Mouse (Mus musculus) liver, embryonic 12.5 days (tissue): ENCODE results near the gene Gm28778. TPM values are rescaled to one million over a fixed set of nuclear protein-coding genes. Genes with fewer than 3 reads are reported as not detected.
"Not testable (repeated sequence)": the region's sequence is repeated elsewhere in the genome, so short reads cannot be mapped to it uniquely, and the experiment has no call there.

ENCODE experiments used
- ATAC-seq: fragments of 200-750 bp; cut with Nextera tagmentation; 2 replicates; pipeline ENCODE4 v1.8.0; 2017; ENCODE audit warnings: moderate number of reproducible peaks, mild to moderate bottlenecking, moderate library complexity
- H3K27ac ChIP-seq: fragments of 300-500 bp; sonication (generic); 2 replicates; pipeline ENCODE4 v1.5.1; 2016; ENCODE audit warnings: mild to moderate bottlenecking
- H3K27me3 ChIP-seq: fragments of 300-500 bp; sonication (generic); replicated peaks from 2 replicates; pipeline ENCODE4 v1.6.1; 2016; ENCODE audit warnings: mild to moderate bottlenecking, moderate library complexity
- H3K36me3 ChIP-seq: fragments of 300-500 bp; sonication (generic); 2 replicates; pipeline ENCODE4 v1.6.1; 2016; ENCODE audit warnings: mild to moderate bottlenecking, moderate library complexity
- H3K4me1 ChIP-seq: fragments of 300-500 bp; sonication (generic); 2 replicates; pipeline ENCODE4 v1.6.1; 2016
- H3K4me2 ChIP-seq: fragments of 300-500 bp; sonication (generic); 2 replicates; pipeline ENCODE4 v1.6.1; 2016; ENCODE audit warnings: mild to moderate bottlenecking, moderate library complexity
- H3K4me3 ChIP-seq: fragments of 300-500 bp; sonication (generic); 2 replicates; pipeline ENCODE4 v1.5.1; 2016; ENCODE audit warnings: mild to moderate bottlenecking, moderate library complexity
- H3K9ac ChIP-seq: fragments of 300-500 bp; sonication (generic); 2 replicates; pipeline ENCODE4 v1.6.1; 2016; ENCODE audit warnings: mild to moderate bottlenecking, moderate library complexity
- H3K9me3 ChIP-seq: fragments of 300-500 bp; sonication (generic); replicated peaks from 2 replicates; pipeline ENCODE4 v1.6.1; 2016; ENCODE audit warnings: mild to moderate bottlenecking, moderate library complexity
- WGBS: fragments of 180-500 bp; shearing (Covaris S2); methylation state at CpG from one replicate; pipeline ENCODE4 v1.1.7; 2016; ENCODE audit not compliant: insufficient replicate concordance; 5-methylcytosine and 5-hydroxymethylcytosine counted together
- polyA plus RNA-seq: library from polyadenylated mRNA; unstranded; fragments of >200 nt; fragmentation: Nextera tagmentation; extraction: Ambion mirVana; gene quantifications from 2 replicates; pipeline ENCODE4 v1.2.1, GENCODE M21; 2016

Gene Gm28778
- not detected in 2 replicates for polyA plus RNA-seq

GRCm38 (mm10) chr1:53296581-53297383 lies at the start of gene Gm28778, which contains the start of the genes Pms1 and Ormdl1:
Gene Gm28778 (plus strand): TSS chr1:53297111.
Gene Pms1 (minus strand): TSS chr1:53297018.
Gene Ormdl1 (plus strand): TSS chr1:53297095.
- Histone ChIP-seq H3K4me1 (peaks cover 22% of the 10 kb centered on the region), H3K27me3 (no peaks in the 10 kb centered on the region), H3K36me3 (peaks cover 26% of the 10 kb centered on the region), H3K9ac (peak within 1 kb of the TSS; percentile 91), H3K9me3 (no peaks in the 10 kb centered on the region), H3K4me2 (peak within 1 kb of the TSS; percentile 82), H3K27ac (peak within 1 kb of the TSS; percentile 94), H3K4me3 (peak within 1 kb of the TSS; percentile 92)
- peak; percentile 100 for ATAC-seq
- under 1% methylated on average over 63 of the region's 66 CpGs for WGBS

- ATAC-seq, H3K4me3 ChIP-seq: not testable (repeated sequence)
Observed at GRCm38 (mm10) chr1:53264958-53265612, 31.8 kb upstream of the Gm28778 start.

DNA sequence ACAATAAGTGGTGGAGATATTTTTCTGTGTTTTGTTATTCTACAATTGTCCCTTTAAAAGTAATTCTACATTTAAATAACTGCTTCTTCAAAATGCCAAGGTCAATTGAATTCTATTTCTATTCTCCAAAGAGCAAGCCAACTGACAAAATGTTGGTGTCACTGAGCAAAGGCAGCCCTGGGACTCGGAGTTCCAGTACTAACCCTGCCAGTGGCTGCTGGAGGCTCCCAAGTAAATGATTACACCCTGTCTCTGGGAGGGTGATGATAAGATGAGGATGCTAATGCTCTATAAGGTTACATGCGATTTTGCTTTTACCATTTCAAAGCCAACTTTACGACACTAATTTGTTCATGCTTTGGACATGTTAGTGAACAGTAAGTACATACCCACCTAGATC lies 27.0 kb upstream of the Gm28778 start:
- H3K9ac ChIP-seq: no peak overlapping the region
- 74% methylated on average over 3 of the region's 3 CpGs for WGBS
- no peak for ATAC-seq

More at GRCm38 (mm10) chr1:53264958-53265612, 31.8 kb upstream of the Gm28778 start:
- peaks cover 20% of the 10 kb centered on the region for H3K36me3 ChIP-seq
- H3K9ac ChIP-seq, H3K4me1 ChIP-seq, H3K27ac ChIP-seq, H3K9me3 ChIP-seq, H3K27me3 ChIP-seq, H3K4me2 ChIP-seq: not testable (repeated sequence)

GRCm38 (mm10) chr1:53272646-53273045 lies 24.3 kb upstream of the Gm28778 start:
- Histone ChIP-seq H3K9me3 (no peaks in the 10 kb centered on the region), H3K9ac (no peak overlapping the region)
- no peak for ATAC-seq

More for the DNA sequence above, 27.0 kb upstream of the Gm28778 start:
- H3K4me2 ChIP-seq: no peak overlapping the region
- peaks cover 24% of the 10 kb centered on the region for H3K36me3 ChIP-seq
- no peak overlapping the region for H3K27ac ChIP-seq
- no peaks in the 10 kb centered on the region for H3K27me3 ChIP-seq
- no peak overlapping the region for H3K4me3 ChIP-seq
- peaks cover 3% of the 10 kb centered on the region; the same call in 1 of the 2 replicates for H3K4me1 ChIP-seq
- 0 out of 2 replicates have a peak, but pooled peaks cover 5% of the 10 kb centered on the region for H3K9me3 ChIP-seq

GRCm38 (mm10) chr1:53291197-53291596 lies 5.7 kb upstream of the Gm28778 start:
- H3K27ac ChIP-seq: no peak overlapping the region
- WGBS: 78% methylated on average over 3 of the region's 3 CpGs
- no peaks in the 10 kb centered on the region for H3K9me3 ChIP-seq
- H3K4me3 ChIP-seq: no peak overlapping the region
- no peak overlapping the region for H3K4me2 ChIP-seq
- no peak for ATAC-seq
- peaks cover 7% of the 10 kb centered on the region for H3K4me1 ChIP-seq
- peaks cover 13% of the 10 kb centered on the region for H3K36me3 ChIP-seq
- H3K27me3 ChIP-seq: no peaks in the 10 kb centered on the region
- no peak overlapping the region for H3K9ac ChIP-seq

More at GRCm38 (mm10) chr1:53272646-53273045, 24.3 kb upstream of the Gm28778 start:
- peaks cover 3% of the 10 kb centered on the region; the same call in 1 of the 2 replicates for H3K4me1 ChIP-seq
- H3K27me3 ChIP-seq: no peaks in the 10 kb centered on the region
- H3K4me2 ChIP-seq: no peak overlapping the region
- peaks cover 19% of the 10 kb centered on the region; the same call in 1 of the 2 replicates for H3K36me3 ChIP-seq
- H3K4me3 ChIP-seq: no peak overlapping the region
- no peak overlapping the region for H3K27ac ChIP-seq

GRCm38 (mm10) chr1:53300506-53300905 lies 3.6 kb downstream of the Gm28778 start:
- WGBS: 87% methylated on average over 4 of the region's 4 CpGs
- no peak for ATAC-seq
- H3K36me3 ChIP-seq: peaks cover 44% of the 10 kb centered on the region

GRCm38 (mm10) chr1:53312989-53313967 lies 16.4 kb downstream of the Gm28778 start, which contains the start of gene Osgepl1:
Gene Osgepl1 (plus strand): TSS chr1:53313624.
- peak within 1 kb of the TSS; percentile 72 for H3K4me2 ChIP-seq
- WGBS: 4% methylated on average over 27 of the region's 27 CpGs
- H3K27me3 ChIP-seq: no peaks in the 10 kb centered on the region
- H3K36me3 ChIP-seq: peaks cover 47% of the 10 kb centered on the region
- H3K9me3 ChIP-seq: no peaks in the 10 kb centered on the region
- peak within 1 kb of the TSS; percentile 83 for H3K9ac ChIP-seq
- peak within 1 kb of the TSS; percentile 78 for H3K4me3 ChIP-seq
- peak within 1 kb of the TSS; percentile 85 for H3K27ac ChIP-seq
- peak; percentile 97 for ATAC-seq
- H3K4me1 ChIP-seq: peaks cover 9% of the 10 kb centered on the region; the same call in 1 of the 2 replicates

More at GRCm38 (mm10) chr1:53300506-53300905, 3.6 kb downstream of the Gm28778 start:
- Histone ChIP-seq H3K9ac (no peak overlapping the region), H3K4me2 (no peak overlapping the region), H3K27me3 (no peaks in the 10 kb centered on the region), H3K9me3 (no peaks in the 10 kb centered on the region), H3K4me1 (peaks cover 22% of the 10 kb centered on the region), H3K27ac (no peak overlapping the region), H3K4me3 (no peak overlapping the region)

GRCm38 (mm10) chr1:53321662-53322344 lies 24.9 kb downstream of the Gm28778 start:
- Histone ChIP-seq H3K4me1 (peaks cover 18% of the 10 kb centered on the region), H3K27ac (no peak overlapping the region), H3K9ac (no peak overlapping the region), H3K36me3 (peaks cover 50% of the 10 kb centered on the region), H3K4me2 (no peak overlapping the region), H3K4me3 (no peak overlapping the region), H3K27me3 (no peaks in the 10 kb centered on the region), H3K9me3 (no peaks in the 10 kb centered on the region)
- 83% methylated on average over 4 of the region's 4 CpGs for WGBS
- peak; percentile 60; the same call in 1 of the 2 replicates for ATAC-seq

- Histone ChIP-seq H3K4me3 (no peak overlapping the region), H3K4me2 (no peak overlapping the region), H3K36me3 (peaks cover 38% of the 10 kb centered on the region), H3K27ac (no peak overlapping the region), H3K9me3 (no peaks in the 10 kb centered on the region), H3K9ac (no peak overlapping the region), H3K27me3 (no peaks in the 10 kb centered on the region), H3K4me1 (peaks cover 18% of the 10 kb centered on the region)
- ATAC-seq: no peak
- 85% methylated on average over 5 of the region's 5 CpGs for WGBS
Observed at GRCm38 (mm10) chr1:53323254-53323653, 26.3 kb downstream of the Gm28778 start.

DNA sequence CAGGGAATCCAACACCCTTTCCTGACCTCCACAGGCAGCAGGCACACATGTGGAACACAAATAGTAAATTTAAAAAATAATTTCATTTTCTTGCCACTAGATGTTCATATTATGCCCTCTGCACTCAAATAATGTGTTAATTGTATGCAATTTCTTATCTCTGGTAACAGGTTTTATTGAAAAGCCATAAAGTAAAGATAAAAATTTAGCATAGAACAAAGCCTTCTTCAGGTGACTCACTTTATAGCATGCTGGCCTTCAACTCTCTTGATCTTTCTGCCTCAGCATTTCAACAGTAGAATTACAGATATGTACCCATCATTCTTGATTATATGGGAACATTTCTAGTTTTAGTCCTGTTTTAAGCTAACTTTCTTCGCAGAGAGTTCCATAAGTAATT lies 27.4 kb downstream of the Gm28778 start:
- Histone ChIP-seq H3K9me3 (no peaks in the 10 kb centered on the region), H3K4me1 (peaks cover 18% of the 10 kb centered on the region), H3K27me3 (no peaks in the 10 kb centered on the region), H3K36me3 (peaks cover 34% of the 10 kb centered on the region), H3K4me2 (no peak overlapping the region), H3K9ac (no peak overlapping the region), H3K4me3 (no peak overlapping the region), H3K27ac (no peak overlapping the region)
- 91% methylated on average over 1 of the region's 1 CpGs for WGBS
- no peak for ATAC-seq
